Mouse (Mus musculus) duodenum, adult 2 months (tissue): ENCODE data around the gene Nek3. TPM values are rescaled to one million over a fixed set of nuclear protein-coding genes. Genes with fewer than 3 reads are reported as not detected.

ENCODE experiments used
- polyA plus RNA-seq: library from polyadenylated mRNA; depleted of rRNA; stranded (reverse); fragments of >200 nt; gene quantifications from 2 replicates; pipeline ENCODE4 v1.2.3, GENCODE M21; 2012; ENCODE audit warnings: low replicate concordance; rRNA removed

Nek3 gene
- 2.3 and 2.8 TPM in 2 replicates for polyA plus RNA-seq

DNA sequence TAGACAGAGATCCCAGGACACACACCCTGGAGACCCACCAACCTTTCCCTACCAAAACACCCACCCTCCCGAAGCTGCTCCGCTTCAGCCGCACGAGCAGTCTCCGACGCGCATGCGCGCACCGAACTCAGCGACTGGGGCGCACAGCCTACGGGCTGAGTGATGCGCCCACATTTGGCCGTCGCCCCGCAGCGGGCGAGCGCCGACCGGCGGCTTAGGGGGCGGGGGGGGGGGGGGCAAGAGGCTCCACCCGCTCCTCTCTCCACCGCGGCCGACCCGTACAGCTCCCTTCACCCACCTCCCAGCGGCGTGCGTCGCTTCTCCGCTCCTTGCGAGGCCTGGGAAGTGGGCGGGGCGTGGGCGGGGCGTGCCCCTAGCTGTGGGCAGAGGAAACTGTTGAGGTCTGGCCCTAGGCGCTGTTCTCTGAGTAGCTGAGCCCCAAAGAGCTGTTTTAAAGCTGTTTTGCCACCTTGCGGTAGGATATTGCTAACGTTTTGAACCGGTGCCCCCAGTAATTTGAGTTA is at the start of gene Nek3:
TSS of gene Nek3 (minus strand) at position 356 of the 524 bp plus-strand sequence.

DNA sequence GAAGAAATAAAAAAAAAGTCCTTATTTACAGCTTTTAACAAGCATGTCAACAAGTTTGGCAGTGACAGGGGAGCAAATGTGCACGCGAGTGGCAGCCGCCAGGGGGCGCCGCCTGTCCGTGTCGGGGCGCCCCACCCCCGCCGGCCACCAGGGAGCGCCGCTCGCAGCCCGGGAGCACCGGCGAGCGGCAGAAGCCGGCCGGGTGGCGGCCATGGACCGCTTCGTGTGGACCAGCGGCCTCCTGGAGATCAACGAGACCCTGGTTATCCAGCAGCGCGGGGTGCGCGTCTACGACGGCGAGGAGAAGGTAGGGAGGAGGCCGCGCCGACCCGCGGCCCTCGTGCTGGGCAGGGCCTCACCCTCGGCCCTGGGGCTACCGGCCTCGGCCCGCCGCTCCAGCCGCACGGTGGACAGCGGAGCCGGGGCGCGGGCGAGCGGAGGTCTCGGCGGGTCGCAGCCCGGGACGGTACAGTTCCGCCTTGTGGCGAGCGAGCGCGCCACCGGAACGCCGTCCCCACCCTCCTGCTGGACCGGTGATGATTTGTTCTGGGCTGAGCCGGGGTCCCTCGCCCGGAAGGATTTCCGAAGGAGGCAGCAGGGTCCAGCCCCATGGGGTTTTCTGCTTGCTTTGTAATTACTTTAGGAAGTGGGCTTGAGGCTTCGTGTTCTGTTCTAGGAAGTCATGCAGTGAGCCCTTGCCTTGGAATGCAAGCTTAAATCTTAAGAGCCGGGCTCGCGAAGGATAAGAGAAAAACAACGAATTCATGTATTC is 26.6 kb upstream of the Nek3 start, which contains the start of gene Vps36:
TSS of gene Vps36 (plus strand) at position 150 of the 772 bp plus-strand sequence.

DNA sequence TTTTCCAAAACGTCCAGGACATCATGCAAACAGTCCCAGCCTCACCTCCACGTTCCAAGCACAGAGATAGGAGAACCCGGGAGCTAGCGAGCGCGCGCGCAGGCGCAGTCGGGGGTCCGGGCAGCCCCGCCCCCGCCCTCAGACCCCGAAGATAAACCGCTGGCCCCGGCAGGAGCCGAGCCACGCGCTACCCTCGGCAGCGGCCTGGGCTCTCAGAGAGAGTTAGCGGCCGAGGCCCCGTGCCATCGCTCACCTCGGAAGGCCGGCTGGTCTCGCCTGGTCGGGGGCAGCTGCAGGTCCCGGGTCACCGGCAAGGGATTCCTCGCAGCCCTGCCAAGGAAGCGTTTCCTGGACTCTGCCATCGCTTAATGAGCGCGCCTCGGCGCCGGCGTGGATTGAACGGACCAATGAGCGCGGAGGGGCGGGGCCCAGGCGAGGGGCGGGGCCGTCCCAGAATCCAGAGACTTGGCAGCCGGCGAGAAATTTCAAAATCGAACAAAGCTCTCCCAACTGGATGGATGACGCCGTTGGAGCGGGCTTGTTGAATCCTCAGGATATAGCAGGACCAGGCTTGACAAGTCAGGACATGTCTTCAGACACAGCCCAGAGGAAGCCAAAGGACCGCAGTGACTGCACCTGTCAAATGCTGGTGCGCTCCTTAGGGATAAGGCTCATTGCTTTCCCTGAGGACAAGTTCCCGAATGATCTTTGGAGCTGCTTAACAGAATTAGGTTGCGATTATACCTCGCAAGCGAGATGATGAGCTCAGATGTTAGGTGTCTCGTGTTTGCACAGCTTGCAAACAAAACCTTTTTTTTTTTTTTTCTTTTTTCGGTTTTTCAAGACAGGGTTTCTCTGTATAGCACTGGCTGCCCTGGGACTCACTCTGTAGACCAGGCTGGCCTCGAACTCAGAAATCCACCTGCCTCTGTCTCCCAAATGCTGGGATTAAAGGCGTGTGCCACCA is 19.5 kb upstream of the Nek3 start, which contains the start of gene Ckap2:
TSS of gene Ckap2 (minus strand) at position 389 of the 967 bp plus-strand sequence.

DNA sequence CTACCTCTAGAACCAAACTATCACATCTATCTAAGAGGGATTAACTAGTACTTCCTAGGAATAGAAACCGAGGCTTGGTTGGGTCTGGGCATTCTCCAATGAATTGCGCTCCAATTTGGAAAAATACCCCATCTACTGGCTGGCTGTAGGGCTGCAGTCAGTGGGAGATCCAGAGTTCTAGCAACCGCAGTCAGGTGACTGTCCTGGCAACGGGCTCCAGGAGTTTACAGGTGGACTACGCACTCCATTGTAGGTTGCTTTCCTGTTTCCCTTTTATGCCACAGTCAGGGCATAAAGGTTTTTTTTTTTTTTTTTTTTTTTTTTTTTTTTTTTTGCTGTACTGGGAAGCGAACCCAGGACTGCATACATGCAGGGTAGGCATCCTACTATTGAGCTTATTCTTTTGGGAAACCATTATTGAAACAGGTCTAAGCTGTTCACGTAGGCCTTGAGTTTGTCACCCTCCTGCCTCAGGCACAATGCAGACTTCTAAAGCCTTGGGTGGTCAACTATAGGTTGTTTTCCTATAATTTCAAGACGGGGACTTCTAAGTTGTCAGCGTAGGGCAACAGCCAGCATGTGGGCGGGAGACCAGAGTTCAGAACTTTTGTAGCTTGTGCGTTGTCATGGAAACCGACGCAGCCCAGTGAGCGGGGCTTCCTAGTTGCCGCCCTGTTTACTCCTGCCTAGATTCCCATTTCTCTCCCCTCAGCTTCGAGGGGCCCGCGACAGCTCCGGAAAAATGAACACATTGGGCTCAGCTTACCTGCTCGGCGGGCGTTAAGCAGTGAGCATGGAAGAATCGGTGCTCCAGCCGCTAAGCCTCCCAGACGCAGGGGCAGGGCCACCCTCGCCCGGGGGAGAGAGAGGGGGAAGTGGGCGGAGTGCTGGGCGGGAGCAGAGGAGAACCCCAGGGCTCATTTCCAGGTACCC is 41.7 kb downstream of the Nek3 start, which contains the start of gene Nek5:
TSS of gene Nek5 (minus strand) at position 834 of the 933 bp plus-strand sequence.

Other genes with a start within 250 kb of the Nek3 start
- gene Defb15, start 233.7 kb downstream of the Nek3 start, polyA plus RNA-seq, result not detected in 2 replicates
- gene Defb35, start 228.1 kb downstream of the Nek3 start, polyA plus RNA-seq, result not detected in 2 replicates
- gene Defb13, start 219.7 kb downstream of the Nek3 start, polyA plus RNA-seq, result not detected in 2 replicates
- gene Fam90a1a, start 207.7 kb downstream of the Nek3 start, polyA plus RNA-seq, result not detected in 2 replicates
- gene Ccdc70, start 196.7 kb downstream of the Nek3 start, polyA plus RNA-seq, result not detected in 2 replicates
- 4.4 and 9.0 TPM in 2 replicates for gene Atp7b, start 106.1 kb downstream of the Nek3 start, polyA plus RNA-seq
- 0.56 and 0.95 TPM in 2 replicates for gene Alg11, start 105.7 kb downstream of the Nek3 start, polyA plus RNA-seq
- 0.05 and 0.22 TPM in 2 replicates for gene Nek5, start 41.4 kb downstream of the Nek3 start, polyA plus RNA-seq
- gene Ckap2, start 19.4 kb upstream of the Nek3 start, polyA plus RNA-seq, result 1.3 and 1.9 TPM in 2 replicates
- gene Vps36, start 26.4 kb upstream of the Nek3 start, polyA plus RNA-seq, result 4.0 and 4.1 TPM in 2 replicates
- gene Thsd1, start 60.9 kb upstream of the Nek3 start, polyA plus RNA-seq, result 0.41 and 0.55 TPM in 2 replicates
- not detected in 2 replicates for gene Tpte, start 117.0 kb upstream of the Nek3 start, polyA plus RNA-seq
- 30.2 and 51.3 TPM in 2 replicates for gene Slc25a15, start 232.2 kb upstream of the Nek3 start, polyA plus RNA-seq
- 3.8 and 4.2 TPM in 2 replicates for gene Mrps31, start 244.9 kb upstream of the Nek3 start, polyA plus RNA-seq